Mouse (Mus musculus) bone marrow macrophage, adult 2 months (primary cell): ENCODE measurements around the gene Pdzrn3. TPM values are rescaled to one million over a fixed set of nuclear protein-coding genes. Genes with fewer than 3 reads are reported as not detected.

Experiments
- H3K27ac ChIP-seq: 2 replicates; pipeline ENCODE4 v1.5.1; 2012; ENCODE audit warnings: low read depth, low read length; ENCODE audit not compliant: insufficient read depth
- H3K4me1 ChIP-seq: 2 replicates; pipeline ENCODE4 v1.6.1; 2012; ENCODE audit warnings: low read length; ENCODE audit not compliant: control insufficient read depth, insufficient read depth
- H3K4me3 ChIP-seq: 2 replicates; pipeline ENCODE4 v1.5.1; 2012; ENCODE audit warnings: mild to moderate bottlenecking, low read length, moderate library complexity; ENCODE audit not compliant: insufficient read depth
- CTCF ChIP-seq: IDR thresholded peaks from 2 replicates; pipeline ENCODE4 v1.5.1; 2012; ENCODE audit warnings: low read depth, mild to moderate bottlenecking, low read length, moderate library complexity
- POLR2A ChIP-seq: IDR thresholded peaks from 2 replicates; pipeline ENCODE4 v1.6.1; 2012; ENCODE audit warnings: mild to moderate bottlenecking, low read depth, low read length, borderline replicate concordance
- polyA plus RNA-seq: library from polyadenylated mRNA; stranded (reverse); fragments of >200 nt; gene quantifications from 2 replicates; pipeline ENCODE4 v1.2.4, GENCODE M21; 2012; ENCODE audit not compliant: missing spikeins, insufficient read depth, insufficient read length

Pdzrn3 gene
- polyA plus RNA-seq, 1 experiment = 0.67 TPM

- H3K27ac ChIP-seq = no peak overlapping the region
- TF ChIP-seq CTCF = no peak
- TF ChIP-seq POLR2A = no peak
- H3K4me3 ChIP-seq = no peak overlapping the region
- H3K4me1 ChIP-seq = peaks cover 6% of the 10 kb centered on the region
These were observed 107.4 kb downstream of the Pdzrn3 start for GRCm38 (mm10) chr6:101270095-101270826.

- Histone ChIP-seq H3K4me1 (peaks cover 6% of the 10 kb centered on the region), H3K27ac (no peak overlapping the region), H3K4me3 (no peak overlapping the region)
- no peak for TF ChIP-seq POLR2A
- TF ChIP-seq CTCF = no peak
These were observed 108.2 kb downstream of the Pdzrn3 start for GRCm38 (mm10) chr6:101269335-101270094.

GRCm38 (mm10) chr6:101268266-101268665, 109.4 kb downstream of the Pdzrn3 start:
- no peak for TF ChIP-seq CTCF
- TF ChIP-seq POLR2A = no peak

GRCm38 (mm10) chr6:101266787-101267186, 110.9 kb downstream of the Pdzrn3 start:
- TF ChIP-seq POLR2A (no peak), CTCF (no peak)

More at GRCm38 (mm10) chr6:101268266-101268665, 109.4 kb downstream of the Pdzrn3 start:
- Histone ChIP-seq H3K27ac (no peak overlapping the region), H3K4me1 (peaks cover 6% of the 10 kb centered on the region), H3K4me3 (no peak overlapping the region)

GRCm38 (mm10) chr6:101263544-101263943, 114.2 kb downstream of the Pdzrn3 start:
- TF ChIP-seq CTCF = no peak
- TF ChIP-seq POLR2A = no peak
- Histone ChIP-seq H3K4me1 (no peaks in the 10 kb centered on the region), H3K27ac (no peak overlapping the region), H3K4me3 (no peak overlapping the region)

More at GRCm38 (mm10) chr6:101266787-101267186, 110.9 kb downstream of the Pdzrn3 start:
- Histone ChIP-seq H3K4me3 (no peak overlapping the region), H3K27ac (no peak overlapping the region), H3K4me1 (peaks cover 6% of the 10 kb centered on the region)

- H3K4me1 ChIP-seq = no peaks in the 10 kb centered on the region
- TF ChIP-seq CTCF = no peak
These were observed 116.2 kb downstream of the Pdzrn3 start for GRCm38 (mm10) chr6:101261513-101261912.

GRCm38 (mm10) chr6:101259411-101259810, 118.3 kb downstream of the Pdzrn3 start:
- Histone ChIP-seq H3K27ac (no peak overlapping the region), H3K4me1 (no peaks in the 10 kb centered on the region), H3K4me3 (no peak overlapping the region)
- TF ChIP-seq CTCF (no peak), POLR2A (no peak)

More at GRCm38 (mm10) chr6:101261513-101261912, 116.2 kb downstream of the Pdzrn3 start:
- H3K4me3 ChIP-seq = no peak overlapping the region
- no peak overlapping the region for H3K27ac ChIP-seq

GRCm38 (mm10) chr6:101257418-101257817, 120.3 kb downstream of the Pdzrn3 start:
- no peak for TF ChIP-seq POLR2A
- Histone ChIP-seq H3K4me3 (no peak overlapping the region), H3K27ac (no peak overlapping the region), H3K4me1 (no peaks in the 10 kb centered on the region)

GRCm38 (mm10) chr6:101254652-101255051, 123.0 kb downstream of the Pdzrn3 start:
- no peak for TF ChIP-seq POLR2A
- no peak for TF ChIP-seq CTCF
- no peak overlapping the region for H3K4me3 ChIP-seq
- H3K4me1 ChIP-seq = no peaks in the 10 kb centered on the region

More at GRCm38 (mm10) chr6:101254652-101255051, 123.0 kb downstream of the Pdzrn3 start:
- H3K27ac ChIP-seq = no peak overlapping the region
